Mouse (Mus musculus) spleen, adult 2 months (tissue): Measurements from ENCODE around the gene Skp1a. TPM values are rescaled to one million over a fixed set of nuclear protein-coding genes. Genes with fewer than 3 reads are reported as not detected.
"Not testable (repeated sequence)": the region's sequence is repeated elsewhere in the genome, so short reads cannot be mapped to it uniquely, and the experiment has no call there.

Experiments used
- DNase-seq, 2 experiments: peaks; one replicate each; pipeline versions ENCODE4 v3.0.0 to v3.0.0-alpha.2; 2012 to 2021; ENCODE audit warnings: low spot score in 2 of 2, low read depth in 1 of 2
- H3K27ac ChIP-seq: fragments of 200-500 bp; 2 replicates; pipeline ENCODE4 v1.5.1; 2012; ENCODE audit warnings: low read length, inconsistent platforms; ENCODE audit not compliant: insufficient read depth
- H3K27me3 ChIP-seq: fragments of 200-500 bp; 2 replicates; pipeline ENCODE4 v1.6.1; 2012; ENCODE audit warnings: mild to moderate bottlenecking, moderate library complexity, low read length, inconsistent platforms; ENCODE audit not compliant: control insufficient read depth, insufficient read depth
- H3K36me3 ChIP-seq: fragments of 200-500 bp; 2 replicates; pipeline ENCODE4 v1.6.1; 2012; ENCODE audit warnings: mild to moderate bottlenecking, low read length, inconsistent platforms; ENCODE audit not compliant: control insufficient read depth, insufficient read depth
- H3K4me1 ChIP-seq: fragments of 200-500 bp; 2 replicates; pipeline ENCODE4 v1.6.1; 2011; ENCODE audit warnings: inconsistent platforms; ENCODE audit not compliant: control insufficient read depth, insufficient read depth, insufficient read length
- H3K4me3 ChIP-seq: fragments of 200-500 bp; 2 replicates; pipeline ENCODE4 v1.5.1; 2011; ENCODE audit warnings: mild to moderate bottlenecking, inconsistent platforms; ENCODE audit not compliant: insufficient read depth, insufficient read length; ENCODE audit errors: extremely low read depth
- CTCF ChIP-seq: fragments of 200-500 bp; IDR thresholded peaks from 2 replicates; pipeline ENCODE4 v1.5.1; 2011; ENCODE audit warnings: mild to moderate bottlenecking, inconsistent platforms; ENCODE audit not compliant: insufficient read depth, insufficient read length, insufficient replicate concordance; ENCODE audit errors: extremely low read depth
- POLR2A ChIP-seq: fragments of 200-500 bp; IDR thresholded peaks from 2 replicates; pipeline ENCODE4 v1.6.1; 2011; ENCODE audit warnings: low read depth, low read length, inconsistent platforms
- WGBS: fragments of 180-500 bp; shearing (Covaris S2); methylation state at CpG from one replicate; pipeline ENCODE4 v1.1.7; 2018; 5-methylcytosine and 5-hydroxymethylcytosine counted together
- polyA plus RNA-seq: library from polyadenylated mRNA; depleted of rRNA; stranded (reverse); fragments of >200 nt; gene quantifications from 2 replicates; pipeline ENCODE4 v1.2.3, GENCODE M21; 2012; rRNA removed

The Skp1a gene
- 4.5 and 6.3 TPM in 2 replicates for polyA plus RNA-seq

DNA sequence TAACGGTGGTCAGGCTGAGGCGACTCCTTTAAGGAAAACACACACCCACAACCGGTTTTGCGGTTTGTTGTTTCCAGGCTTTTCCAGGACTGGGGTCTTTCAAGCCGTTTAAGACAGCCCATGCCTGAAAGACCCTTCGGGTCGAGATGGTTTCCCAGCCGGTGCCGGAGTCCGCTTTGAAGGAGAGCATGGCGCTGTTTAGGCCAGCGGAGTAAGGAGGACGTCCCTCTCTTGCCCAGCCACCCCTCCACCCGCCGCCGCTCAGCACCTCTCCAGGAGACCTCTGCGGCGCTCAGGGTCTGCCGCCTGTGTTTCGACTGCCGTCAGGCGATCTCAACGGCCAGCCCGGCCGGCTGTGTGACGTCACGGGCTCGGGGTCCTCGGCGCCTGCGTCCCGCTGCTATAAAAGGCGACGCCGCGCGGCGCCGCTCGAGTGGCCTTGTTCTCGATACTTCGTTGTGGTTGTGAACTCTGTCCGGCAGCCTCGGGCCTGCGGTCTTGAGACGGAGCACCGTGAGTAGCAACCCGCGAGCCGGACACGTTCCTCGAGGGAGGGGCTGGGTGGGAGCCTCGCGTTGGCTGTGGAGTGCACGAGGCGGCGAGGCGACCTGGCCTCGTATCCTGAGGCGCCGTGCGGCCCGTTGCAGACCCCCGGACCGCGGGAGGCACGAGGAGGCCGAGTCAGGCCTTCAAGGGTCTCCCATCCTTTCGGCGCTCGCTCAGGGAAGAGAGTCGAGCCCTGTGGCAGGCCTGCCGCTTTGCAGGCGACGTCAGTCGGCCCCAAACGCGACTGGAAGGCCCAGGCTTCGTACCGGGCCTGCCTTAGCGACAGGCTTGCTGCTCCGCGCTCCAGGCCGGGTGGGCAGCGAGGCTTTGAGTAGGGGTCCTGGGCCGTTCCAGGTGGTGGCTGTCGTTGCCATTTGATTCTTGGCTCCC, at the start of gene Skp1a:
Gene Skp1a (plus strand): TSS at position 390 of the 936 bp plus-strand sequence.
- peak within 1 kb of the TSS; percentile 100 for H3K27ac ChIP-seq
- H3K36me3 ChIP-seq: no peaks in the 10 kb centered on the region
- no peak for TF ChIP-seq CTCF
- TF ChIP-seq POLR2A: peak; percentile 97
- no peaks in the 10 kb centered on the region; the same call in 1 of the 2 replicates for H3K4me1 ChIP-seq
- peak within 1 kb of the TSS; percentile 99 for H3K4me3 ChIP-seq
- DNase-seq: peak; percentile 77 to 84
- H3K27me3 ChIP-seq: no peaks in the 10 kb centered on the region
- WGBS: under 1% methylated on average over 85 of the region's 87 CpGs

DNA sequence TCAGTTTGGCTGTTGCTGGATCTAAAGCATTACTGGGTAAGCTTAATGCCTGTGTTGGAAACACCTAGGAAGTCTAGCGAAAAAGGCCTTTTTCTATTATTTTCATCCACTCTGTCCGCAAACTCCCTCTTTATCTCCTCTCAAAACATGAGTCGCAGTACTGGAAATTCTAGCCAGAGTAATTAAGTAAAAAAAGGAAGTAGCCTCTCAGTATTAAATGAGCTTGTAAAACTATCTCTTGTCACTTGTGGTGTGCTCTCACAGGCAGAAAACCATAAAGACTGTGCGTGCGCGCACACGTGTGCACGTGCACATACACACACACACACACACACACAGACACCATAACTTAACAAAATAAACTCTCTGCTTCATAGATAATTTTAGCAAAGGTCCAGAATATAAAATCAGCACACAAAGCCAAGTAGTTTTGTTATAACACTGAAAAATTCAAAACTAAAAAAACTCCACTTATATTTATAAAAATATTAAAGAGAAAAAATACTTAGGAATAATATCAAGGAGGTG, 35.2 kb upstream of the Skp1a start:
- not testable (repeated sequence) for H3K4me1 ChIP-seq, H3K27ac ChIP-seq, H3K36me3 ChIP-seq, DNase-seq, H3K4me3 ChIP-seq, H3K27me3 ChIP-seq
- 51% methylated on average over 8 of the region's 8 CpGs for WGBS

DNA sequence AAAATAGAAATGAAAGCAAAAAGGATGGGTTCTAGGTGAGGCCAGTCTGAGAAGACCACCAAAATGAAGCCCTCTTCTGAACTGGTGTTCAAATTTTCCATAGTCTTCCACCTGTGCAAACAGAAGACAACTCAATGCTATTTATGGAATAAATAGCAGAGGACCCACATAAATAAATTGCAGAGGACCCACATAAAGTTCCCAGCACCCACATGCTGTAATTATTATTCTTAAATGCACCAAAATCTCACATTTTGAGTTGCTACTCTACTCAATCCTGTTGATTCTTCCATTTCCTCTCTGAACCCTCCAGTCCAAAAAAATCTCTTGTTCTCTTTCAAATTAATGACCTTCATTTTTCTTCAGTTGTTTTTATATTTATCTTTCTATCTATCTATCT, 17.9 kb upstream of the Skp1a start, which contains the start of gene Olfr1371:
Gene Olfr1371 (minus strand): TSS at position 101 of the 400 bp plus-strand sequence.
- Histone ChIP-seq H3K36me3 (no peaks in the 10 kb centered on the region), H3K27me3 (no peaks in the 10 kb centered on the region), H3K27ac (no peak within 1 kb of the TSS), H3K4me3 (no peak within 1 kb of the TSS), H3K4me1 (no peaks in the 10 kb centered on the region)
- DNase-seq: no peak
- TF ChIP-seq POLR2A: no peak
- TF ChIP-seq CTCF: no peak

DNA sequence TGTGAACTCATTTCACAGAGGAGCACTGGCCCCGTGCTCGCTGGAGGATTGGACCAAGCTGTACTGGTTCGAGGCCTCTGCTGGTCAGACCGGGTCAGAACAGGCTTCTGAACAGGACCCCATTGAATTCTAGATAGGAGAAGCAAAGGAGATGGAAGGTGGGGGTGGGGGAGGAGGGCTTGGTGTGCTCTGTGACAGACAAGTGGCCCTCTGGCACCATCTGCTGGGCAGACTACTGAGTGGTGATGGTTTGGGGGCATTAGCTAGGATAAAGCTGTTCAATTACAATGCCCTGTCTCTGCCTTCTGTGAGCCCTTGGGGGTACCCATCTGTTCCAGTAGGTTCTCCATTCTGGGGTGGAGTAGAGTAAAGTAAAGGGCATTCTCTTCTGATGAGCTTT, 11.5 kb upstream of the Skp1a start:
- Histone ChIP-seq H3K4me1 (no peaks in the 10 kb centered on the region; the same call in 1 of the 2 replicates), H3K4me3 (no peak overlapping the region), H3K36me3 (no peaks in the 10 kb centered on the region), H3K27me3 (no peaks in the 10 kb centered on the region), H3K27ac (no peak overlapping the region)
- whole genome bisulfite sequencing: 13% methylated on average over 4 of the region's 4 CpGs
- DNase-seq: peak in 1 of 2 experiments; percentile 66
- TF ChIP-seq POLR2A (no peak), CTCF (peak; percentile 75; the same call in 1 of the 2 replicates)

DNA sequence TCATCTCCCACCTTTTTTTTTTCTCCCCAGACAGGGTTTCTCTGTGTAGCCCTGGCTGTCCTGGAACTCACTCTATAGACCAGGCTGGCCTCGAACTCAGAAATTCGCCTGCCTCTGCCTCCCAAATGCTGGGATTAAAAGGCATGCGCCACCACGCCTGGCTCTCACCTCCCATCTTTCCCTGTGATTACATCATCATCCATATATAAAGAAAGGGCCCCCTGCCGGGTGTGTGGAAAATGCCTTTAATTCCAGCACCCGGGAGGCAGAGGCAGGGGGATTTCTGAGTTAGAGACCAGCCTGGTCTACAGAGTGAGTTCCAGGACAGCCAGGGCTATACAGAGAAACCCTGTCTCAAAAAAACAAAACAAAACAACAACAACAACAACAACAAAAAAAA, 9.9 kb upstream of the Skp1a start:
- WGBS: 91% methylated on average over 6 of the region's 6 CpGs
- not testable (repeated sequence) for H3K4me1 ChIP-seq, H3K36me3 ChIP-seq, H3K27ac ChIP-seq, DNase-seq, H3K4me3 ChIP-seq, H3K27me3 ChIP-seq

DNA sequence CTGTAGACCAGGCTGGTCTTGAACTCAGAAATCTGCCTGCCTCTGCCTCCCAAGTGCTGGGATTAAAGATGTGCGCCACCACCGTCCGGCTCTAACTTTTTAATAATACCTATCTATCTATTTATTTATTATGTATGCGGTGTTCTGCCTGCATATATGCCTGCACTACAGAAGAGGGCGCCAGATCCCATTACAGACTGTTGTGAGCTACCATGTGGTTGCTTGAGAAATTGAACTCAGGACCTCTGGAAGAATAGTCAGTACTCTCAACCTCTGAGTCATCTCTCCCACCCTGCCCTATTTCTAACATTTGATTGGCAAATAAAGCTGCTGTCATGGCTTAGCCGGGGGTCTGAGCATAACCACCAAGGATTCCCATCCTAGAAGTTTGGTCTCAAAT, 8.9 kb upstream of the Skp1a start:
- peak; percentile 13; the same call in 1 of the 2 replicates for TF ChIP-seq CTCF
- TF ChIP-seq POLR2A: no peak
- Histone ChIP-seq H3K36me3 (no peaks in the 10 kb centered on the region), H3K4me1 (no peaks in the 10 kb centered on the region; the same call in 1 of the 2 replicates), H3K4me3 (no peak overlapping the region), H3K27me3 (no peaks in the 10 kb centered on the region), H3K27ac (no peak overlapping the region)
- WGBS: 62% methylated on average over 6 of the region's 6 CpGs
- DNase-seq: peak; percentile 33 to 43
